Mouse (Mus musculus) ES-Bruce4 (cell line): ENCODE measurements around the gene Kcnmb2.

ENCODE experiments used
- CTCF ChIP-seq: IDR thresholded peaks from one replicate; pipeline ENCODE4 v1.8.1; 2011; ENCODE audit warnings: low read depth, low read length
- EP300 ChIP-seq: IDR thresholded peaks from 2 replicates; pipeline ENCODE4 v1.6.1; 2011; ENCODE audit warnings: low read depth, low read length; ENCODE audit not compliant: insufficient read depth
- POLR2A ChIP-seq: IDR thresholded peaks from one replicate; pipeline ENCODE4 v1.8.1; 2011; ENCODE audit warnings: low read length; ENCODE audit not compliant: insufficient read depth

DNA sequence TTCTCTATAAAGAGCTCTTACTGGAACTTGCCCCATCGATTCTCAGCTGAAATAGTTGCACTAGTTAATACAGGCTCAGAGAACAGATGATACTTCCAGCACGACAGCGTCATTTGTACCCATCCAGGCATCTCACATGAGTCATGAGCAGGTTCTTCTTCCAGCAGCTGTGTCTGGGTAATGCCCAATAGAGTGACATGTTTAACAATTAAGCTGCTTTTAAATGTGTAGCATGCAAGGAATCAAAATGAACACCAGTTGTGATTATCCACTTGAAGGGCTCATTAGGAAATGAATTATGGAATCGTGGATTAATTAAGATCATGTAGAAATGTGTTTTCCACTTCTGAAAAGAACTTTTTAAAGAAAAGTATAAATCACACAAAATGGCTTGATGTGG lies 245.4 kb downstream of the Kcnmb2 start:
- TF ChIP-seq POLR2A (no peak), CTCF (no peak), EP300 (no peak)
